Mouse (Mus musculus) embryonic facial prominence, embryonic 11.5 days (tissue): ENCODE measurements at regions not wholly inside any gene's neighbourhood (a gene's known extent, or its start where the extent isn't known, plus 50 kb on each side); places are given as distances from the start of the nearest gene placed in this dataset.
A peak's percentile ranks its signal among the peaks of the same experiment; 100 is the strongest.

Experiments used
- ATAC-seq: fragments of 200-750 bp; cut with Nextera tagmentation; replicated peaks from 2 replicates; pipeline ENCODE4 v1.8.0; 2017; ENCODE audit warnings: low read depth; ENCODE audit not compliant: insufficient number of reproducible peaks, low FRiP score, low TSS enrichment
- DNase-seq: peaks from one replicate; pipeline ENCODE4 v3.0.0-alpha.2; 2015; ENCODE audit warnings: low spot score
- H3K27ac ChIP-seq: fragments of 300-500 bp; sonication (generic); replicated peaks from 2 replicates; pipeline ENCODE4 v1.5.1; 2014; ENCODE audit warnings: mild to moderate bottlenecking, low read depth, low read length, control low read depth
- H3K27me3 ChIP-seq: fragments of 300-500 bp; sonication (generic); 2 replicates; pipeline ENCODE4 v1.6.1; 2014; ENCODE audit warnings: mild to moderate bottlenecking, low read length, moderate library complexity, mixed read lengths; ENCODE audit not compliant: control insufficient read depth, insufficient read depth
- H3K36me3 ChIP-seq: fragments of 300-500 bp; sonication (generic); replicated peaks from 2 replicates; pipeline ENCODE4 v1.6.1; 2014; ENCODE audit warnings: low read depth, mild to moderate bottlenecking, low read length, moderate library complexity, mixed read lengths; ENCODE audit not compliant: control insufficient read depth, insufficient read depth
- H3K4me1 ChIP-seq: fragments of 300-500 bp; sonication (generic); 2 replicates; pipeline ENCODE4 v1.6.1; 2014; ENCODE audit warnings: low read length, mixed read lengths; ENCODE audit not compliant: control insufficient read depth, insufficient read depth
- H3K4me2 ChIP-seq: fragments of 300-500 bp; sonication (generic); 2 replicates; pipeline ENCODE4 v1.6.1; 2014; ENCODE audit warnings: low read depth, mild to moderate bottlenecking, control low read depth, low read length, moderate library complexity
- H3K4me3 ChIP-seq: fragments of 300-500 bp; sonication (generic); 2 replicates; pipeline ENCODE4 v1.5.1; 2014; ENCODE audit warnings: low read depth, low read length, control low read depth
- H3K9ac ChIP-seq: fragments of 300-500 bp; sonication (generic); replicated peaks from 2 replicates; pipeline ENCODE4 v1.6.1; 2014; ENCODE audit warnings: mild to moderate bottlenecking, control low read depth, low read length
- H3K9me3 ChIP-seq: fragments of 300-500 bp; sonication (generic); replicated peaks from 2 replicates; pipeline ENCODE4 v1.6.1; 2016; ENCODE audit warnings: mild to moderate bottlenecking, low read length, inconsistent platforms, mixed read lengths; ENCODE audit not compliant: control insufficient read depth
- WGBS: fragments of 180-500 bp; shearing (Covaris S2); extraction: QIAGEN DNeasy Blood & Tissue Kit; methylation state at CpG from one replicate; pipeline ENCODE4 v1.1.7; 2014; 5-methylcytosine and 5-hydroxymethylcytosine counted together

- Histone ChIP-seq H3K9ac (no peak overlapping the region), H3K4me2 (no peak overlapping the region), H3K9me3 (no peaks in the 10 kb centered on the region), H3K4me1 (no peaks in the 10 kb centered on the region), H3K4me3 (no peak overlapping the region), H3K27ac (no peak overlapping the region), H3K27me3 (no peaks in the 10 kb centered on the region), H3K36me3 (no peaks in the 10 kb centered on the region)
- 0 out of 2 replicates have a peak, but pooled peaks have one; percentile 52 for ATAC-seq
- 51% methylated on average over 9 of the region's 9 CpGs for WGBS
- no peak for DNase-seq
Observed at GRCm38 (mm10) chr3:52511549-52511948, 243.4 kb downstream of the Foxo1 start.

DNA sequence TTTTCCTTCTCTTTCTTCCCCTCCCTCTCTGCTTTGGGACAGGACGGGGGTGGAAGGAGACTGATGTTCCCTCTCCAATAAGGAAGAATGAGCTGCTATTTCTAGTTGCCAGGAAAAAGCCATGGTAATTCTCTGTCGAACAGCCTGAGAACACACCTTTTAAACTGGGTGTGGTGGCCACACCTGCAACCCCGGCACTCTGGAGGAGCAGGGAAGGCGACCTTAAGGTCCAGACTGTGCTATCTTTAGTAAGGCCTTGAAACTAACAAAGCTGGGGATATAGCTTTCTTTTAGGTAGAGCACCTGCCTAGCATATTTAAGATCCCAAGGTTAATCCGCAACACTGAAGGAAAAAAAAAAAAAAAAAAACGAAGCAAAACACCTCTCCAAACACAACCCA is 242.7 kb downstream of the Foxo1 start:
- Histone ChIP-seq H3K4me2 (no peak overlapping the region), H3K36me3 (no peaks in the 10 kb centered on the region), H3K27me3 (no peaks in the 10 kb centered on the region), H3K4me1 (no peaks in the 10 kb centered on the region), H3K9me3 (no peaks in the 10 kb centered on the region), H3K27ac (no peak overlapping the region), H3K9ac (no peak overlapping the region), H3K4me3 (no peak overlapping the region)
- 58% methylated on average over 6 of the region's 6 CpGs for WGBS
- ATAC-seq = no peak
- DNase-seq = no peak

DNA sequence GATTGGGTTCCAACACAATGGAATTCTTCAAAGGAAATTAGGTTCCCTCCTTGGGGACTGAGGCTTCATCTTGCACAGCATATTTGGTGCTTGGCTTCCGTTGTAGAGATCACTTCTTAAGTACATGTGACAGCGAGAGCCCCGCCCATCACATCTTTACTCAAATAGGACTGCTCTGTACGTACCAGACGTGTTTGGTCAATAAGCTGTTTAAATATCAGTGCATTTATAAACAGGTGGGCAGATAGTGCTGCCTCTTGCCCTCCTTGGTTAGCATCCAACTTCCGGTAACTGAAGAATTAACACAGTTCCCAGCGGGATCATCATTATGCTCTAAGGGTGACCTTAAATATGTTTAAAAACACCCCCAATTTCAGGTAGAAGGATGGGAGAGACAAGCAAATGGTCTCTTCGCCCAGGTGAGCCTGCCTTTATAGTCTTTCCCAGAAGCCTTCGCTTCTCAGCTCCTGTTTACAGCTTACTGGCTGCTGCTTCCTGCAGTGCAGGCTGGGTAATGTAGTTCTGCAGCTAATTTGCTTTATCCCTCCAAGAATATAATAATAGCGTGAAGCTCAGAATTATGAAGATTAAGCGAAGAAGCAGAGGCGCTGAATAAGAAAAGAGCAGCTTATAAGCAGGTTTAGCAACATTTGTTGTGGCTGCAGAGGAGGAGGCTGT is 242.1 kb downstream of the Foxo1 start:
- DNase-seq (peak; percentile 60), ATAC-seq (no peak)
- H3K27ac ChIP-seq = no peak overlapping the region
- H3K4me2 ChIP-seq = peak overlapping the region; percentile 10; the same call in 1 of the 2 replicates
- no peaks in the 10 kb centered on the region for H3K27me3 ChIP-seq
- H3K9ac ChIP-seq = no peak overlapping the region
- no peak overlapping the region for H3K4me3 ChIP-seq
- no peaks in the 10 kb centered on the region for H3K36me3 ChIP-seq
- WGBS = 64% methylated on average over 12 of the region's 12 CpGs
- H3K4me1 ChIP-seq = no peaks in the 10 kb centered on the region
- H3K9me3 ChIP-seq = no peaks in the 10 kb centered on the region

DNA sequence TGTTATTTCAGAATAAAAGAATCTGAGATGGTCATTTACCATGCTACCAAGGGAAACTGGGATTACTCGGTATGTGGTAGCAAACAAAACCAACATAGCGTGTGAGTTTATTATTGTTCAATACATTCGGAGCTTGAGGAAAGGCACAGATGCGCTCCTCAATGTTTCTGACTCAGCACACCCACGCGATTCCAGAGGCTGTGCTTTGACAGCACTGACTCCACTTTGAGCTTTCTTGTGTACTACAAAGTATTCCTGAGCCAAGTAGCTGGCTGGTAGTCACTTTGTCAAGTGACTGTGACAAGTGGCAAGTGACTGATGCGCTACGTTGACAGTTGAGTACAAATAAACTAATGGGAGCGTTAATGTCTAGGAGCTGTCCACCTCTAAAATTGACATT is 235.8 kb downstream of the Foxo1 start:
- no peak for ATAC-seq
- H3K9me3 ChIP-seq = no peaks in the 10 kb centered on the region
- no peaks in the 10 kb centered on the region for H3K36me3 ChIP-seq
- no peaks in the 10 kb centered on the region for H3K4me1 ChIP-seq
- no peaks in the 10 kb centered on the region for H3K27me3 ChIP-seq
- H3K27ac ChIP-seq = no peak overlapping the region
- DNase-seq = no peak
- no peak overlapping the region for H3K9ac ChIP-seq
- H3K4me3 ChIP-seq = no peak overlapping the region
- WGBS = 88% methylated on average over 9 of the region's 9 CpGs
- H3K4me2 ChIP-seq = no peak overlapping the region

DNA sequence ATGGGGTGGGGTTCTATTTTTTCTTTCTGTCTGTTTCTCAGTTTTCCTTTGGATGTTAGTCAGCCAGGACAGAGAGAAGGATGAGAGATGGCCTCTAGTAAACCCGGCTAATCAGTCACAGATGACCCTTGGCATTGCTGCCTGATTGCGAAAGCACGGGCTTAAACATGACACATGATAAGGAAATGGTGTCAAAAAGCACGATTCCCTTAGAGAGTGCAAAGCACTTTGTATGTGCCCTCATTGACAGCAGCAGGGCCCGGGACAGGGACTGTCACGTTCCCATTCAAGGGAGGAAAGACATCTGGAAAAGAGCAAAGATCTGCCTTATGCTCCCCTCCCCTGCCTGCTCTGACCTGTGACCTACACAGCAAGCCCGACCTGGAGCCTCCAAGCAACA is 234.1 kb downstream of the Foxo1 start:
- Histone ChIP-seq H3K4me3 (no peak overlapping the region), H3K27me3 (no peaks in the 10 kb centered on the region), H3K27ac (no peak overlapping the region), H3K9ac (no peak overlapping the region), H3K4me1 (no peaks in the 10 kb centered on the region), H3K9me3 (no peaks in the 10 kb centered on the region), H3K4me2 (no peak overlapping the region), H3K36me3 (no peaks in the 10 kb centered on the region)
- WGBS = 17% methylated on average over 7 of the region's 7 CpGs
- ATAC-seq (no peak), DNase-seq (peak; percentile 17)

DNA sequence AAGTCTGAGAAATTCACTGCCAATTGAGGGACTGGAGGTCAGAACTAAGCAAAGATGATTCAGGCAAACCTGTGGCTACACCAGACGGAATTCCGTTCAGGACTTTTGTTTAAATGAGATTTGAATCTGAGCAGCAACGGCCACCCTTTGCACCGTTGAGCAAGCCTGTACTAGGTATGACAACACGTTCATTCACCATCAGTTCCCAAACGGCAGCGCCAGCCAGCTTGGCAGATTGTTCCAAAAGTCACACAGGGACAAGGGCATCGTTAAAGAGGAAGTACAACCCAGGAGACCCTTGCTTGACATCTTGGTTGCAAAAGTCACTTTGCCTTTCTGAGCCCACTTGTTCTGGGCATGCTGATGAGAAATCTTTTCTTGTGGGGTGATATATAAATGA is 233.5 kb downstream of the Foxo1 start:
- no peak overlapping the region for H3K4me2 ChIP-seq
- no peaks in the 10 kb centered on the region for H3K9me3 ChIP-seq
- WGBS = 83% methylated on average over 8 of the region's 8 CpGs
- no peak overlapping the region for H3K4me3 ChIP-seq
- no peaks in the 10 kb centered on the region for H3K36me3 ChIP-seq
- H3K9ac ChIP-seq = no peak overlapping the region
- H3K4me1 ChIP-seq = no peaks in the 10 kb centered on the region
- no peak overlapping the region for H3K27ac ChIP-seq
- ATAC-seq (no peak), DNase-seq (no peak)
- no peaks in the 10 kb centered on the region for H3K27me3 ChIP-seq

DNA sequence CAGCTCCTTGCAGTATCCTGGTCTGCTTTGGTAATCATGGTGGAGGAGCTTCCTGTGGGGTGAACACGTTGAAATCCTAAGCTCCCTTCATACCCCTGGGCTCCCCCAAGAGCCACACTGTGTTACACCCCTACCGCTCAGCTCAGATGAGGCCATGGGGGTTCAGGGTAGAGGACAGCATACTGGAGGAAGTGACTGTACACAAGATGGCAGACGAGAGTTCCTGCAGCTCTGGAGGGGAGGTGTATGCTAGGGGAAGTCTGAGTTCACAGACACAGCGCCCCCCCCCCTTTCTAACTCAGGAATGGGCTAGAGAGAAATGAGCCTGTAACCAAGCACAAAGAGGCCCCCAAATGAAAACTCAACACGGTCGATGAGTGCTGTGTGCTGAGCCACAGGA is 231.9 kb downstream of the Foxo1 start:
- Histone ChIP-seq H3K36me3 (no peaks in the 10 kb centered on the region), H3K9ac (no peak overlapping the region), H3K4me1 (no peaks in the 10 kb centered on the region), H3K4me2 (no peak overlapping the region), H3K4me3 (no peak overlapping the region), H3K27me3 (no peaks in the 10 kb centered on the region), H3K27ac (no peak overlapping the region), H3K9me3 (no peaks in the 10 kb centered on the region)
- no peak for ATAC-seq
- 85% methylated on average over 6 of the region's 6 CpGs for WGBS
- no peak for DNase-seq

GRCm38 (mm10) chr3:52499581-52499980 is 231.4 kb downstream of the Foxo1 start:
- Histone ChIP-seq H3K36me3 (no peaks in the 10 kb centered on the region), H3K27me3 (no peaks in the 10 kb centered on the region), H3K27ac (no peak overlapping the region), H3K4me1 (no peaks in the 10 kb centered on the region), H3K4me3 (no peak overlapping the region), H3K9ac (no peak overlapping the region), H3K9me3 (no peaks in the 10 kb centered on the region), H3K4me2 (no peak overlapping the region)
- 94% methylated on average over 1 of the region's 1 CpGs for WGBS
- DNase-seq (no peak), ATAC-seq (no peak)
